Mouse (Mus musculus): Measurements from ENCODE around the gene Agps. TPM values are rescaled to one million over a fixed set of nuclear protein-coding genes. Genes with fewer than 3 reads are reported as not detected.

The Agps gene
- polyA plus RNA-seq, 1 experiment from 2014 or later = 47.8 TPM

DNA sequence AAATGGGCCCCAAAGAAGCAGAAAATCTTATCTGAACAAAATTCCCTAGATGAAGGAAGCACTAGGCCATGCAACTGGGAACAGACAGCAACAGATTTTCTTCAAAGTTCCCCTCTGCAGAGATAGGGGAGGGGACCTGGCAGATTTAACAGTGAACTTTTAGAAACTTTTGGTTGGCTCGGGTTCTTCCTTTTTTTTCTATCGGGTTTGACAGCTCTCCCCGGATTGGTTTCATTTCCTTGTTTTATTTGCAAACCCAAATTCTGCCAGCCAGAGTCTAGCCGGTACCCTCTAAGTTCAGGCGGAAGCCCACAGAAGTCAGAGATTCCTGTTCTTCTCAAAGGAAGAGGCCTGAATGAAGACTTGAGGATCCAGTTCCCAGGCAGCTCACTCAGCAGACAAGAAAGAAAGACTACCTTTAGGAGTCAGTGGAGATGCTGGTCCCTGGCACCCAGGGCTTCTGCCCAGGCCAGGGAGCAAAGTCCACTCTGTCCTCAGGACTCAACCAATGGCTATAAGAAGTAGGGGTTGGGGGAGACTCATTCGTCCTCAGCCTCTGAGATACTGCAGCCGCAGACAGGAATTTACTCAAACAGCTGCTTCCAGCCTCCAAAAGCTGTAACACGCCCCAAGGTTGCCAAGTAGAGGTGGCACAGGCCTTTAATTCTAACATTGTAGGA is 2.9 kb upstream of the Agps start:
- Histone ChIP-seq H3K9ac (replicated peaks) (no peak overlapping the region), H3K36me3 (no peaks in the 10 kb centered on the region), H3K27ac (no peak overlapping the region), H3K4me3 (replicated peaks) (no peak overlapping the region), H3K4me2 (no peak overlapping the region), H3K27me3 (no peaks in the 10 kb centered on the region), H3K9me3 (no peaks in the 10 kb centered on the region), H3K4me1 (replicated peaks) (peaks cover 14% of the 10 kb centered on the region)
- no peak for ATAC-seq (ENCODE audit: insufficient number of reproducible peaks, insufficient read depth, low FRiP score, low TSS enrichment, low read depth)
- 79% methylated on average over 8 of the region's 8 CpGs for WGBS

DNA sequence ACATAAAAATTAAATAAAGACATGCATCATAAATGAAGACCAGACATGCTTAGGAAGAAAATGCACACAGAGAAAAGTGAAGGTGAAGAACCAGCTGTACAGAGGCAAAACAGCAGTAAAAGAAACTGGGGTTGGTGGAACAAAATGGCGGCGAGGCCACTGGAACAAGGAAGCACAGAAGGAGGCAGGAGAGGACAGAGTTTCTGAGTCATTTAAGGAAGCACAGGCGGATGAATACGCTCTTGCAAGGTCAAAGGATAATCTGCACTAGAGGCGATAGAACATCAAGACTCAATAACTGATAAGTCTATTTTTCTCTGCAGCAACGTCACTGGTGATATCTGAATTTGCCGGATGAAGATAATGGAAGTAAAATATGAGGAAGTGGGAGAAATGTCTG is 1.7 kb upstream of the Agps start:
- Histone ChIP-seq H3K4me3 (replicated peaks) (no peak overlapping the region), H3K4me2 (no peak overlapping the region), H3K9me3 (no peaks in the 10 kb centered on the region), H3K9ac (replicated peaks) (no peak overlapping the region), H3K27ac (no peak overlapping the region), H3K36me3 (no peaks in the 10 kb centered on the region), H3K4me1 (replicated peaks) (peaks cover 15% of the 10 kb centered on the region), H3K27me3 (no peaks in the 10 kb centered on the region)
- no peak for ATAC-seq (ENCODE audit: insufficient number of reproducible peaks, insufficient read depth, low FRiP score, low TSS enrichment, low read depth)
- WGBS = 94% methylated on average over 7 of the region's 7 CpGs

DNA sequence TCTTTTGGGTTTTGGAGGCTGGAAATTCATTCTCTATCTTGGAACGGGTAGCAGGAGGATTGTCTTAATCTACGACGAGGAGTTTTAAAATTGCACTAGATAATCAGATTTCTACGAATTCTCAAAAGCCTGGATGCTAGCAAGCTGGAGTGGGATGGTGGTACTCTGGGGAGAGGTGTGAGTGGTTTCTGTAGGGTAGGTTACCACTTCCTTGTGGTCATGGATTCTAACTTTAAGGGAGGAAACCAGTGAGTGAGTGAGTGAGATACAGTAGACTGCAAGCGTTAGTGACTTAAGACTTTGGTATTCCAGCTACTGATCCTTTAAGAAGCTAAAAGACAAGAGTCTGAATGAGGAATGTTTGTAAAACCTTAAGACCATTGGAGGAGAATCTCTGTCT is 804 bp downstream of the Agps start:
- ATAC-seq (ENCODE audit: insufficient number of reproducible peaks, insufficient read depth, low FRiP score, low TSS enrichment, low read depth) = no peak
- Histone ChIP-seq H3K36me3 (no peaks in the 10 kb centered on the region), H3K4me3 (replicated peaks) (peak overlapping the region; percentile 91), H3K9me3 (no peaks in the 10 kb centered on the region), H3K9ac (replicated peaks) (peak overlapping the region; percentile 88), H3K27me3 (no peaks in the 10 kb centered on the region), H3K27ac (no peak overlapping the region), H3K4me2 (peak overlapping the region; percentile 77), H3K4me1 (replicated peaks) (peaks cover 28% of the 10 kb centered on the region)
- WGBS = 3% methylated on average over 5 of the region's 5 CpGs

DNA sequence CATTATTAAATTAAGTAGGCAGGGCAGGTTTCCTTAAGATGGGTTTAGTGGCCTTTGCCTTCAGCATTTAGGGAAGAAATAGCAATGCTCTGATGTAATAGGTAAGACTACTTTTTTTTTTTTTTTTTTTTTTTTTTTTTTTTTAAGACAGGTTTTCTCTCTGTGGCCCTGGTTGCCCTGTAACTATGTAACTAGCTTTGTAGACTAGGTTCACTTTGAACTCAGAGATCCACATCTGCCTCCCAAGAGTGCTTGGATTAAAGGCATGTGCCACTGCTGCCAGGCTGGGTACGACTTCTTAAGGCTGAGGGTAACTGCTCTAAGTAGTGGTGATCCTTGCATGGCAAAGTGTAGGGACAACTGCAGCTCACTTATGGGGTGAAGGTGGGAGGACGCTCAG is 2.5 kb downstream of the Agps start:
- H3K4me3 ChIP-seq (replicated peaks) = no peak overlapping the region
- WGBS = 92% methylated on average over 2 of the region's 2 CpGs
- peaks cover 28% of the 10 kb centered on the region for H3K4me1 ChIP-seq (replicated peaks)
- H3K36me3 ChIP-seq = no peaks in the 10 kb centered on the region
- no peak overlapping the region for H3K27ac ChIP-seq
- no peak overlapping the region for H3K4me2 ChIP-seq
- H3K9me3 ChIP-seq = no peaks in the 10 kb centered on the region
- no peak overlapping the region for H3K9ac ChIP-seq (replicated peaks)
- ATAC-seq (ENCODE audit: insufficient number of reproducible peaks, insufficient read depth, low FRiP score, low TSS enrichment, low read depth) = no peak
- no peaks in the 10 kb centered on the region for H3K27me3 ChIP-seq

DNA sequence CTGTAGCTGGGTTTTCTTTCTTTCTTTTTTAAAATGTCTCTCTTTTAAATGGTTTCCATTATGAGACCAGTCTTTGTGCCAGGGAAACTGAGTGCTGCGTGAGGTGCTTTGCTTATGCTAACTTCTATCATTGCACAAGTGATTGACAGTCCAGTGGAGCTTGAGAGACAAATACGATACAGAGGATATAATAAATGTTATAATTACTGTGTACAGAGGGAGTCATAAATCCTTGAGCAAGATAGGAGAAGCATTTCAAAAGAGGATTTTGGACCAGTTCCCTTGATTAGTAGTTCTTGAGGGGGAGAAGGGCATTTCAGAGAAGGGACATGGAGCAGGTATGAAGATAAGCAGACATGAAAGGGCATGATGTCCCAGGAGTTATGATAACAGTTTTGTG is 10.3 kb downstream of the Agps start:
- H3K9ac ChIP-seq (replicated peaks) = no peak overlapping the region
- H3K4me3 ChIP-seq (replicated peaks) = no peak overlapping the region
- H3K27ac ChIP-seq = no peak overlapping the region
- H3K27me3 ChIP-seq = no peaks in the 10 kb centered on the region
- WGBS = 84% methylated on average over 2 of the region's 2 CpGs
- no peak for ATAC-seq (ENCODE audit: insufficient number of reproducible peaks, insufficient read depth, low FRiP score, low TSS enrichment, low read depth)
- H3K4me1 ChIP-seq (replicated peaks) = peaks cover 28% of the 10 kb centered on the region
- no peak overlapping the region for H3K4me2 ChIP-seq
- no peaks in the 10 kb centered on the region for H3K9me3 ChIP-seq
- H3K36me3 ChIP-seq = no peaks in the 10 kb centered on the region

DNA sequence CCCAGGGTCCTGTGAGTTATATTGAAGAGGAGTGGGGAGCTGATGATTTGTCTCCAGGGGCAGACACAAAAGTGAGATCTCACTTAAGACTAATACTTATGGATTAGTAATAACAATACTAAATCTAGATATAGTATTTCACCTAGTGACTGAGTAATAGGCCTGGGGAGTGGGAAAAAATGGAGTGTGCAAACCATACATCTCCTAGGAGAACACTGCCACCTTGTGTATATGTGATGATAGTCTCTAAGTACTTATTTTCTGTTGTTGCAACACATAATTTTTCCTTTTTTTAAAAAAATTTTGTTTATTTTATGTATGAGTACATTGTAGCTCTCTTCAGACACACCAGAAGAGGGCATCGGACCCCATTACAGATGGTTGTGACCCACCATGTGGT is 15.7 kb downstream of the Agps start:
- ATAC-seq (ENCODE audit: insufficient number of reproducible peaks, insufficient read depth, low FRiP score, low TSS enrichment, low read depth) = no peak
- Histone ChIP-seq H3K4me2 (no peak overlapping the region), H3K9ac (replicated peaks) (no peak overlapping the region), H3K36me3 (no peaks in the 10 kb centered on the region), H3K9me3 (no peaks in the 10 kb centered on the region), H3K4me3 (replicated peaks) (no peak overlapping the region), H3K27me3 (no peaks in the 10 kb centered on the region), H3K27ac (no peak overlapping the region), H3K4me1 (replicated peaks) (peaks cover 12% of the 10 kb centered on the region)
- WGBS = 95% methylated on average over 1 of the region's 1 CpGs

DNA sequence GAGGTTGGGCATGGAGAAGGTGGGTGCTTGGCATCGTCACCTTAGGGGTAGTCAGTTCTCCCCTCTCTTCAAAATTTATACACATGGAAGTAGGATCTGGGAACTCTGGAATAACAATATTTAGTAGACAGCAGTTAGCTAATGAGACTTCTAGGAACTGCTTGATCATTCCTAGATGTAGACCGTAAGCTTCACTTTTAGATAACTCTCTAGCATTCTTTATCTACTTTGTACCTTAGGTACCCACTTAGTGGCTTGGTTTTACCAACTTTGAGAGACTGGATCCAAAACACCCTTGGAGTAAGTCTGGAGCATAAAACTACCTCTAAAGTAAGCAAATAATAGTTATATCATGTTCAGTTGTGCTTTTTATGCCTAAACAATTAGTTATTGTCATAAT is 20.5 kb downstream of the Agps start:
- ATAC-seq (ENCODE audit: insufficient number of reproducible peaks, insufficient read depth, low FRiP score, low TSS enrichment, low read depth) = no peak
- peaks cover 15% of the 10 kb centered on the region for H3K36me3 ChIP-seq
- no peaks in the 10 kb centered on the region for H3K9me3 ChIP-seq
- H3K4me3 ChIP-seq (replicated peaks) = no peak overlapping the region
- H3K27ac ChIP-seq = no peak overlapping the region
- H3K4me2 ChIP-seq = no peak overlapping the region
- H3K4me1 ChIP-seq (replicated peaks) = peaks cover 6% of the 10 kb centered on the region; the same call in 1 of the 2 replicates
- H3K27me3 ChIP-seq = no peaks in the 10 kb centered on the region
- 94% methylated on average over 2 of the region's 2 CpGs for WGBS
- no peak overlapping the region for H3K9ac ChIP-seq (replicated peaks)

DNA sequence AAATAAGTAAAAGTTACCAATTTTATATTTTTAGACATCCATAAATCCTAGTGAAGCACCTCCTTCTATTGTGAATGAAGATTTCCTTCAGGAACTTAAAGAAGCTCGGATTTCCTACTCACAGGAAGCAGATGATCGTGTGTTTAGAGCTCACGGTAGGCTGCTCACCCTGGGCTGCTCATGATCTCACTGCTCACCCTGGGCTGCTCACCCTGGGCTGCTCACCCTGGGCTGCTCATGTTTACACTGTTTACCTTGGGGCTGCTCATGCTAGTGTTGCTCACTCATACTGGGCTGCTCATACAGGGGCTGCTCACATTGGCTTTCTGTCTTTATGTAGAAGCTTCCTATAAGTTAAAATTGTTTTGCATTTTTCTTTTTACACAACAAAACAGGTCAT is 22.2 kb downstream of the Agps start:
- Histone ChIP-seq H3K27ac (no peak overlapping the region), H3K36me3 (peaks cover 28% of the 10 kb centered on the region), H3K9ac (replicated peaks) (no peak overlapping the region), H3K9me3 (no peaks in the 10 kb centered on the region), H3K4me3 (replicated peaks) (no peak overlapping the region), H3K27me3 (no peaks in the 10 kb centered on the region), H3K4me1 (replicated peaks) (peaks cover 6% of the 10 kb centered on the region; the same call in 1 of the 2 replicates), H3K4me2 (no peak overlapping the region)
- ATAC-seq (ENCODE audit: insufficient number of reproducible peaks, insufficient read depth, low FRiP score, low TSS enrichment, low read depth) = no peak
- 51% methylated on average over 3 of the region's 3 CpGs for WGBS

DNA sequence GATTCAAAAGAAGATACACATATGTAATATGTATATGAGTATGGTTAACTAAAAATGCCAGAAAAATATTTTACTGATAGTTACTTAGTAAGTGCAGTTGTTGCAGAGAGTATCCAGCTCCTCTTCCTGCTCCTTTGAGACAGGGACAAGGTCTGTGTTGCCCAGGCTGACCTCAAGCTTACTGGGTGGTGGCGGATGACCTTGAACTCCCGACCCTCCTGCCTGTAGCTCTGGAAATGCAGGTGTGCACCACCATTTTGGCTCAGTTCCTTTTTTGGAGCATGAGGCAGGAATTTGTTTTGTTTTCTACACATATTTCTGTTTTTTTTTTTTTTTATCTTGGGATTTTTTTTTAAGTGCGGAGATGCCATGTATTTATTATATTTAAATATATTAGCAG is 29.1 kb downstream of the Agps start:
- H3K9ac ChIP-seq (replicated peaks) = no peak overlapping the region
- H3K27me3 ChIP-seq = no peaks in the 10 kb centered on the region
- ATAC-seq (ENCODE audit: insufficient number of reproducible peaks, insufficient read depth, low FRiP score, low TSS enrichment, low read depth) = no peak
- H3K9me3 ChIP-seq = no peaks in the 10 kb centered on the region
- no peaks in the 10 kb centered on the region for H3K4me1 ChIP-seq (replicated peaks)
- H3K4me2 ChIP-seq = no peak overlapping the region
- H3K27ac ChIP-seq = no peak overlapping the region
- H3K36me3 ChIP-seq = peaks cover 29% of the 10 kb centered on the region; the same call in 1 of the 2 replicates
- no peak overlapping the region for H3K4me3 ChIP-seq (replicated peaks)
- 95% methylated on average over 3 of the region's 3 CpGs for WGBS

DNA sequence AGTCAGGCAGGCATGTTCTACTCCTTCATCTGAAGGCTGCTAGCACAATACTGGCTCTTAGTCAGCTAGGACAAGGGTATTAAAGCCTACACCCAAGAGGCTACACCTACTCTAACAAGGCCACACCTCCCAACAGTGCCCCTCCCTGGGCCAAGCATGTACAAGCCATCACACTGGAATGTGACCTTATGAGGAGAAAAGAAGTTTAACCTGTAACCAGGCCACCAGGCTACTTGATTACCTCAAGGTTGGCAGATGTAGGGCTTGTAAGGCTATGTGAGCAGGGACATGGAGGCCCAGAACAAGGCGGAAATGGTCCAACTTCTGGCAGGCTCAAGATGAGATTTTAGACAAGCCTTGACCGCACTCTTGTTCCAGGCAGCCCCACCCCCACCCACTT is 37.6 kb downstream of the Agps start:
- H3K4me3 ChIP-seq (replicated peaks) = no peak overlapping the region
- no peaks in the 10 kb centered on the region for H3K27me3 ChIP-seq
- WGBS = 92% methylated on average over 2 of the region's 2 CpGs
- no peak overlapping the region for H3K27ac ChIP-seq
- peaks cover 24% of the 10 kb centered on the region; the same call in 1 of the 2 replicates for H3K36me3 ChIP-seq
- H3K4me1 ChIP-seq (replicated peaks) = 0 out of 2 replicates have a peak, but pooled peaks cover 4% of the 10 kb centered on the region
- no peaks in the 10 kb centered on the region for H3K9me3 ChIP-seq
- ATAC-seq (ENCODE audit: insufficient number of reproducible peaks, insufficient read depth, low FRiP score, low TSS enrichment, low read depth) = no peak
- H3K9ac ChIP-seq (replicated peaks) = no peak overlapping the region
- H3K4me2 ChIP-seq = no peak overlapping the region

DNA sequence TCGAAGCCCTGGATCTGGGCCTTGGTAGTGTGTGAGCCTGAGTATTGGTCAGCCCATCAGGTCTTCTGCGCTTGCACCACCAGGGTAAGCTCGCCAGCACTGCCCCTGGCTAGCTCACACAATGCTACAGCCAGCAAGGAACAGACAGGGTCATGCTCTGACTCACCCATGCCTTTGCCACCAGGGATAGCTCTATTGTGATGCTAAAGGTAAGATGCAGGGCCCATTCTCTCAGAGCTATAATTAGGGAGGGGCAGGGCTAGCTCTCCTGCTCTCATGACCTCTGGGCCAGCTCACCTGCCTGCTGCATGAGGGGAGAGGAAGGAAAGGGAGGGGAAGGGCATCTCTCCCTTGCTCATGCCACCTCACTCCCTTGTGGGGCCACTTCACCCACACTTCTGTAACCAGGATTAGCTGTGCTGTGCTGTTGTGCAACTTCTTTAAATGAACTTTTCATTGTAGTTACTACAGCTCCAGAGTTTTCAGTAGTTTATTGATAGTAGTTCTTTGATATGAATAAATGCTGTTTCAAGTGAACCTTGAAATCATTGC is 42.1 kb downstream of the Agps start:
- H3K9ac ChIP-seq (replicated peaks) = no peak overlapping the region
- no peaks in the 10 kb centered on the region for H3K9me3 ChIP-seq
- WGBS = 66% methylated on average over 3 of the region's 3 CpGs
- H3K4me2 ChIP-seq = no peak overlapping the region
- no peak overlapping the region for H3K27ac ChIP-seq
- no peaks in the 10 kb centered on the region for H3K27me3 ChIP-seq
- 0 out of 2 replicates have a peak, but pooled peaks cover 4% of the 10 kb centered on the region for H3K4me1 ChIP-seq (replicated peaks)
- no peak for ATAC-seq (ENCODE audit: insufficient number of reproducible peaks, insufficient read depth, low FRiP score, low TSS enrichment, low read depth)
- H3K36me3 ChIP-seq = peaks cover 17% of the 10 kb centered on the region; the same call in 1 of the 2 replicates
- no peak overlapping the region for H3K4me3 ChIP-seq (replicated peaks)

DNA sequence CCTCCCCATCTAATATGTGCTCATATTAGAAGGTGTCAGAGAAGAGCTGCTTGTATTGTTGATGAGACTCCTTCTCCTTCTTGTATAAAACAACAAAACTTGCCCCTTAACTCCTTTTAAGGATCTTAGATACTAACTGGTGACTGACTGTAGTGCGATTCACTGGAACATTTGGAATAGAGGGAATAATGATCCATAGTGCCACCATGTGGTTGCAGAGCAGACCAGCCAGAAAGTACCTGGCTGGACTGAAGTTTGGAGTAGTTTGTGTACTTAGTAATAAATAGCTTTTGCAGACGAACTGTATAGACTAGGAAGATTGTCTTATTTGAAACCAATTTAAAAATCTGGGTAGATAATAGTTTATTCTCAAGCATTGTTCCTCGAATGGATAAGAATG is 47.8 kb downstream of the Agps start:
- Histone ChIP-seq H3K36me3 (peaks cover 6% of the 10 kb centered on the region; the same call in 1 of the 2 replicates), H3K27me3 (no peaks in the 10 kb centered on the region), H3K9ac (replicated peaks) (no peak overlapping the region), H3K4me1 (replicated peaks) (no peaks in the 10 kb centered on the region), H3K4me2 (no peak overlapping the region), H3K9me3 (no peaks in the 10 kb centered on the region), H3K27ac (no peak overlapping the region), H3K4me3 (replicated peaks) (no peak overlapping the region)
- 47% methylated on average over 3 of the region's 3 CpGs for WGBS
- no peak for ATAC-seq (ENCODE audit: insufficient number of reproducible peaks, insufficient read depth, low FRiP score, low TSS enrichment, low read depth)

Measured in limb, embryonic 12.5 days (tissue).